Mouse (Mus musculus) WW6 (cell line): ENCODE measurements around the gene Fkbp6.
A peak's percentile ranks its signal among the peaks of the same experiment; 100 is the strongest.
"Not testable (repeated sequence)": the region's sequence is repeated elsewhere in the genome, so short reads cannot be mapped to it uniquely, and the experiment has no call there.

Source experiments
- DNase-seq: peaks from one replicate; pipeline ENCODE4 v3.0.0-alpha.2; 2013; ENCODE audit warnings: low read depth, low spot score

Gene Fkbp6

GRCm38 (mm10) chr5:135349862-135350261 lies at the start of gene Fkbp6:
TSS of gene Fkbp6 (minus strand) at chr5:135350044.
- DNase-seq = no peak

GRCm38 (mm10) chr5:135399382-135399781 lies 49.5 kb upstream of the Fkbp6 start:
- no peak for DNase-seq

- no peak for DNase-seq
Observed at GRCm38 (mm10) chr5:135395826-135396225, 46.0 kb upstream of the Fkbp6 start.

- DNase-seq = peak; percentile 70
Observed at GRCm38 (mm10) chr5:135394004-135394823, 44.4 kb upstream of the Fkbp6 start, which contains the start of gene Pom121. TSS of gene Pom121 (minus strand) at chr5:135394546.

GRCm38 (mm10) chr5:135383771-135384170 lies 33.9 kb upstream of the Fkbp6 start:
- DNase-seq = no peak

- DNase-seq = no peak
Observed at GRCm38 (mm10) chr5:135382746-135383145, 32.9 kb upstream of the Fkbp6 start.

GRCm38 (mm10) chr5:135381356-135381925 lies 31.6 kb upstream of the Fkbp6 start:
- no peak for DNase-seq

- DNase-seq = no peak
Observed at GRCm38 (mm10) chr5:135380681-135381080, 30.8 kb upstream of the Fkbp6 start.

GRCm38 (mm10) chr5:135376341-135376740 lies 26.5 kb upstream of the Fkbp6 start:
- DNase-seq = no peak

- DNase-seq = no peak
Observed at GRCm38 (mm10) chr5:135375167-135375566, 25.3 kb upstream of the Fkbp6 start.

GRCm38 (mm10) chr5:135373601-135374000 lies 23.8 kb upstream of the Fkbp6 start:
- no peak for DNase-seq

- DNase-seq = no peak
Observed at GRCm38 (mm10) chr5:135371195-135371594, 21.4 kb upstream of the Fkbp6 start.

GRCm38 (mm10) chr5:135369787-135370654 lies 20.2 kb upstream of the Fkbp6 start, which contains the start of gene Nsun5:
TSS of gene Nsun5 (plus strand) at chr5:135369953.
- DNase-seq = peak; percentile 74

GRCm38 (mm10) chr5:135369196-135369595 lies 19.4 kb upstream of the Fkbp6 start:
- not testable (repeated sequence) for DNase-seq

GRCm38 (mm10) chr5:135368312-135368711 lies 18.5 kb upstream of the Fkbp6 start:
- no peak for DNase-seq

- DNase-seq = no peak
Observed at GRCm38 (mm10) chr5:135367841-135368240, 18.0 kb upstream of the Fkbp6 start.

- no peak for DNase-seq
Observed at GRCm38 (mm10) chr5:135363540-135363939, 13.7 kb upstream of the Fkbp6 start.

GRCm38 (mm10) chr5:135362572-135362971 lies 12.7 kb upstream of the Fkbp6 start:
- DNase-seq = no peak

GRCm38 (mm10) chr5:135359772-135360171 lies 9.9 kb upstream of the Fkbp6 start:
- DNase-seq = no peak

GRCm38 (mm10) chr5:135357556-135357955 lies 7.7 kb upstream of the Fkbp6 start:
- no peak for DNase-seq

GRCm38 (mm10) chr5:135356090-135356489 lies 6.2 kb upstream of the Fkbp6 start:
- DNase-seq = no peak

GRCm38 (mm10) chr5:135353564-135353963 lies 3.7 kb upstream of the Fkbp6 start:
- peak; percentile 80 for DNase-seq
